Mouse (Mus musculus) spleen, adult 2 months (tissue): ENCODE measurements around the gene St6galnac3. TPM values are rescaled to one million over a fixed set of nuclear protein-coding genes. Genes with fewer than 3 reads are reported as not detected.

ENCODE experiments used
- DNase-seq, 2 experiments: peaks; one replicate each; pipeline versions ENCODE4 v3.0.0 to v3.0.0-alpha.2; 2012 to 2021; ENCODE audit warnings: low spot score in 2 of 2, low read depth in 1 of 2
- H3K27ac ChIP-seq: fragments of 200-500 bp; 2 replicates; pipeline ENCODE4 v1.5.1; 2012; ENCODE audit warnings: low read length, inconsistent platforms; ENCODE audit not compliant: insufficient read depth
- H3K27me3 ChIP-seq: fragments of 200-500 bp; 2 replicates; pipeline ENCODE4 v1.6.1; 2012; ENCODE audit warnings: mild to moderate bottlenecking, moderate library complexity, low read length, inconsistent platforms; ENCODE audit not compliant: control insufficient read depth, insufficient read depth
- H3K36me3 ChIP-seq: fragments of 200-500 bp; 2 replicates; pipeline ENCODE4 v1.6.1; 2012; ENCODE audit warnings: mild to moderate bottlenecking, low read length, inconsistent platforms; ENCODE audit not compliant: control insufficient read depth, insufficient read depth
- H3K4me1 ChIP-seq: fragments of 200-500 bp; 2 replicates; pipeline ENCODE4 v1.6.1; 2011; ENCODE audit warnings: inconsistent platforms; ENCODE audit not compliant: control insufficient read depth, insufficient read depth, insufficient read length
- H3K4me3 ChIP-seq: fragments of 200-500 bp; 2 replicates; pipeline ENCODE4 v1.5.1; 2011; ENCODE audit warnings: mild to moderate bottlenecking, inconsistent platforms; ENCODE audit not compliant: insufficient read depth, insufficient read length; ENCODE audit errors: extremely low read depth
- CTCF ChIP-seq: fragments of 200-500 bp; IDR thresholded peaks from 2 replicates; pipeline ENCODE4 v1.5.1; 2011; ENCODE audit warnings: mild to moderate bottlenecking, inconsistent platforms; ENCODE audit not compliant: insufficient read depth, insufficient read length, insufficient replicate concordance; ENCODE audit errors: extremely low read depth
- POLR2A ChIP-seq: fragments of 200-500 bp; IDR thresholded peaks from 2 replicates; pipeline ENCODE4 v1.6.1; 2011; ENCODE audit warnings: low read depth, low read length, inconsistent platforms
- WGBS: fragments of 180-500 bp; shearing (Covaris S2); methylation state at CpG from one replicate; pipeline ENCODE4 v1.1.7; 2018; 5-methylcytosine and 5-hydroxymethylcytosine counted together
- polyA plus RNA-seq: library from polyadenylated mRNA; depleted of rRNA; stranded (reverse); fragments of >200 nt; gene quantifications from 2 replicates; pipeline ENCODE4 v1.2.3, GENCODE M21; 2012

Gene St6galnac3
- polyA plus RNA-seq, 1 experiment = 3.0 TPM

DNA sequence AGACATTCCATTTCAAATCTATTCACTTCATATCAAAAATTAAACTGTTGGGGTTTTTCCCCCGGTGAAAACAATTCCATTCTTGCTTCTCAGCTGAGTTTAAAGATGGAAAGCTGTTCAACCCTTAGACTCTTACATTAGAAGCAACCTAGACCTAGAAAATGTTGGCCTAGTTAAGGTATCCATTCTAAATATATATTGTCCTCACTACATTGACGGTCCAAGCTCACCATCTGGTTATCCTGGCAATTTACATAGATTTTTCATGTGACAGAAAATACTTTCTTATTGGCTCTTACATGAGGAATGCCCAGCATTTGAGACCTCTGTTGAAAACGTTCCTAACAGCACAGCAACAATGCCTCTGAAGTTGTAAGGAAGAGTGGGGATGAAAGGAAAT lies 400.7 kb downstream of the St6galnac3 start:
- no peaks in the 10 kb centered on the region for H3K27me3 ChIP-seq
- no peak overlapping the region for H3K4me3 ChIP-seq
- 84% methylated on average over 3 of the region's 3 CpGs for WGBS
- no peaks in the 10 kb centered on the region for H3K4me1 ChIP-seq
- TF ChIP-seq CTCF (no peak), POLR2A (no peak)
- H3K36me3 ChIP-seq = no peaks in the 10 kb centered on the region
- no peak for DNase-seq
- H3K27ac ChIP-seq = no peak overlapping the region

DNA sequence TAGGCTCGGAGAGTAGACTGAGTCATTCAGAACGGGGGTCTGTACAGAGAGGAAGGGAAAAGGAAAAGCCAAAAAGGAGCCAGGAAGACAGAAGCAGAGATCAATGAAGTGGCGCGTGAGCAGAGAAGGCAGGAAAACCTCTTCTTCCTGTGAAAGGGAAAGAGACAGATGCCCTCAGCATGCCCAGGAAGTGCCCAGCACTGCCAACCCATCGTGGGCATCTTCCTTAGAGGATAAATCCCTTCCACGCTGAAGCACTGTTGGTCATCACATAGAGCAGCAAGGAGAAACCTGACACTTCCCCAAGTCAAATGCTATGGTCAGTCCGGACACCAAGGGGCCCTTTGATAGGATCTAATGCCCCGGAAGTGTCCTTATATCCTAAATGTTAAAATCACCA lies 401.5 kb downstream of the St6galnac3 start:
- no peak for TF ChIP-seq POLR2A
- TF ChIP-seq CTCF = no peak
- 78% methylated on average over 8 of the region's 8 CpGs for WGBS
- no peaks in the 10 kb centered on the region for H3K27me3 ChIP-seq
- H3K4me3 ChIP-seq = no peak overlapping the region
- no peaks in the 10 kb centered on the region for H3K36me3 ChIP-seq
- H3K4me1 ChIP-seq = no peaks in the 10 kb centered on the region
- H3K27ac ChIP-seq = no peak overlapping the region
- no peak for DNase-seq

DNA sequence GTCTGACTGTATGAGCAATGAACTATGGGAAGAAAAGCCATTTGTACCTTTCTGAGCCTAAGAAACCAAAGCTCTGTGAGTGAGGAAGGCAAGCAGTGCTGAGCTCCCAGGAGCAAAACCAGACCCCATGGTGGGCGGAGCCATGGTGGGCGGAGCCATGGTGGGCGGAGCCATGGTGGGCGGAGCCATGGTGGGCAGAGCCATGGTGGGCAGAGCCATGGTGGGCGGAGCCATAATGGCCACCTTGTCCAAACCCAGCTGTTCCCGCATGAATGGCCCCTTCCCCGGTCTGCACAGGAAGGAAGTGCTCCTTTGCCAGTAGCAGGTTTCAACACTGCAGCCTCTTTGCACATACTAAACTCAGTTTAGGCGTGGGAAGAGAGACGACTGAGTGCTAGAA lies 411.4 kb downstream of the St6galnac3 start:
- 58% methylated on average over 8 of the region's 9 CpGs for WGBS
- Histone ChIP-seq H3K27me3 (no peaks in the 10 kb centered on the region), H3K4me1 (no peaks in the 10 kb centered on the region), H3K36me3 (no peaks in the 10 kb centered on the region), H3K4me3 (no peak overlapping the region), H3K27ac (no peak overlapping the region)
- no peak for DNase-seq
- no peak for TF ChIP-seq CTCF
- no peak for TF ChIP-seq POLR2A

DNA sequence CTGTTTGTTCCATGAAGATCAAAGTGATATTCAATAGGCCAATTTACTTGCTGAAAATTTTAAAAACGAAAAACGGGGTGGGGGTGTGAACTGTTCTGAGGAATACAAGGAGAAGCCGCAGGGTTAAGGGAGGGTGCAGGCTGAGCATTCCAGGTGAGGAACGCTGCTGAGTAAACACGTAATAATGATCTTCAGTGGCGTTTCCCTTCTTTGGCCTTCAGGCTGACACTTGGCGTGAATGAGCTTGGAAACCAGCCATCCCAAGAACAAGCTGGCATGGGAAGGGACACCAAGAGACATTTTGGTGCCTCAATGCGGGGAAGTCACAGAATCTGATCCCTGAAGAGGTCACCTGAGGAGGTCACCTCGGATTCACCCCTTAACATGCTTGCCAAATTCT lies 411.8 kb downstream of the St6galnac3 start:
- TF ChIP-seq POLR2A (no peak), CTCF (no peak)
- WGBS = 94% methylated on average over 9 of the region's 9 CpGs
- H3K27ac ChIP-seq = no peak overlapping the region

DNA sequence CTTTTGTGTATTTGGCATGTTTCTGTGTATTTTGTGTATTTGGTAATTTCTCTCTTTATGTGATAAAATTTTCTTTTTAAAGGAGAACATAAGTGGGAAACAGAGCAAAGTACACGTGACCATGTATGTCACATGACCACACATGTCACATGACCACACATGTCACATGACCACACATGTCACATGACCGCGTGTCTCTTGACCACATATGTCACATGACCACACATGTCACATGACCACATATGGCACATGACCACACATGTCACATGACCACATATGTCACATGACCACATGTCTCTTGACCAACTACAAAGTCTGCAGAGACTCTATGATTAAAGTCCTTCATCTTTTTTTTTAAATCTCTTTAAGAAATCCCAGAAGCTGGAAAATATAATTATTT lies 413.0 kb downstream of the St6galnac3 start:
- TF ChIP-seq CTCF = no peak
- TF ChIP-seq POLR2A = no peak
- Histone ChIP-seq H3K4me3 (no peak overlapping the region), H3K36me3 (no peaks in the 10 kb centered on the region), H3K4me1 (no peaks in the 10 kb centered on the region), H3K27ac (no peak overlapping the region), H3K27me3 (no peaks in the 10 kb centered on the region)
- no peak for DNase-seq
- 86% methylated on average over 3 of the region's 3 CpGs for WGBS

More for the DNA sequence above, 411.8 kb downstream of the St6galnac3 start:
- H3K36me3 ChIP-seq = no peaks in the 10 kb centered on the region
- no peaks in the 10 kb centered on the region for H3K4me1 ChIP-seq
- no peak overlapping the region for H3K4me3 ChIP-seq
- H3K27me3 ChIP-seq = no peaks in the 10 kb centered on the region
- DNase-seq = no peak

DNA sequence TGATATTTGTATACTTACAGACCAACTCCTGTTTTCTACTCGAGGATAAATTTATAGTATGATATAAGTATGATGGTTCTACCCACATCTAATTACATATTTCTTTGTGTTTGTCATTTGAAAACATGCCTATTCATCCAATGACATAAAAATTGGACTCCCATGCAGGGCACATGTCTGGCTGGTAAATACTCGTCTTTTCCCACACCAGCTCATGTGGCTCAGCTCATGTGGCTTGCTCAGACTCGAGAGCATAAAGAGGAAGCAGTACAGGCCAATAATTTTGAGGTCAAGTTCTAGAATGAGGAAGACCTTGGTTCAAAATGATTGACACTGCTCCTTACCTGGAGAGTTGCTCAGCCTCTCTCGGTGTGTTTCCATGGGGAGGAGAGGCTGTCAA lies 416.6 kb downstream of the St6galnac3 start:
- Histone ChIP-seq H3K27me3 (no peaks in the 10 kb centered on the region), H3K4me3 (no peak overlapping the region), H3K27ac (no peak overlapping the region), H3K4me1 (no peaks in the 10 kb centered on the region), H3K36me3 (no peaks in the 10 kb centered on the region)
- 38% methylated on average over 4 of the region's 4 CpGs for WGBS
- TF ChIP-seq CTCF = no peak
- no peak for TF ChIP-seq POLR2A
- no peak for DNase-seq

DNA sequence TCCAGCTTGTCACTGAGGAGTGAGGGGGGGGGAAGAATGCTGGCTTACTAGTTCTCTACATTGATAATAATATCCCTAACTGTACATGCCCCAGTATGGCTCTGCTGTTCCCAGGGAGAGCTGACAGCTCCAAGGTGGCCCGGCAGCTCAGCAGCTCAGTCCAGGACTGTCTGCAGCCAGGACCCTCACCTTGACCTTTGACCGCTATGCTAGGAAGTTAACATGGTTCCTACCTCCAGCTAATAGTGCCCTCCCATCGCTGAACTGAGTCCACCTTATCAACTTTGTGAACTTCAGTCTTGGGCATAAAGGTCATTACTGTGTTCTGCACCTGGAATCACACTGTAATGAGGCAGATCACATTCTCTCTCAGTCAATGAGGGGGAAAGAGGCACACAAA lies 419.8 kb downstream of the St6galnac3 start:
- no peak for TF ChIP-seq CTCF
- no peak for TF ChIP-seq POLR2A
- H3K36me3 ChIP-seq = no peaks in the 10 kb centered on the region
- DNase-seq = no peak
- H3K27me3 ChIP-seq = no peaks in the 10 kb centered on the region; the same call in 1 of the 2 replicates
- no peaks in the 10 kb centered on the region for H3K4me1 ChIP-seq
- no peak overlapping the region for H3K27ac ChIP-seq
- no peak overlapping the region for H3K4me3 ChIP-seq
- 85% methylated on average over 3 of the region's 3 CpGs for WGBS
